Mouse (Mus musculus) G1E (cell line): ENCODE measurements around the gene Herc4. TPM values are rescaled to one million over a fixed set of nuclear protein-coding genes. Genes with fewer than 3 reads are reported as not detected.

Experiments
- ATAC-seq: 2 replicates; pipeline ENCODE4 v1.8.0; 2016; ENCODE audit warnings: mild to moderate bottlenecking; ENCODE audit not compliant: insufficient number of reproducible peaks, poor library complexity, low FRiP score, severe bottlenecking; ENCODE audit errors: extremely low read depth
- DNase-seq: peaks from one replicate; pipeline ENCODE4 v3.0.0; 2012; ENCODE audit warnings: low spot score
- H3K27me3 ChIP-seq: 2 replicates; pipeline ENCODE4 v1.6.1; 2012; ENCODE audit warnings: mild to moderate bottlenecking, low read length, inconsistent platforms; ENCODE audit not compliant: insufficient read depth
- H3K36me3 ChIP-seq: replicated peaks from 2 replicates; pipeline ENCODE3; 2012; ENCODE audit warnings: mild to moderate bottlenecking, inconsistent platforms
- H3K4me1 ChIP-seq: 2 replicates; pipeline ENCODE4 v1.6.1; 2012; ENCODE audit warnings: low read depth, low read length, inconsistent platforms, mixed read lengths; ENCODE audit not compliant: insufficient read depth
- H3K4me3 ChIP-seq: 2 replicates; pipeline ENCODE4 v1.5.1; 2012; ENCODE audit warnings: low read depth, mild to moderate bottlenecking, inconsistent platforms, low read length, moderate library complexity, mixed read lengths
- H3K9me3 ChIP-seq: replicated peaks from 2 replicates; pipeline ENCODE4 v1.6.1; 2012; ENCODE audit warnings: inconsistent platforms
- CTCF ChIP-seq: IDR thresholded peaks from 2 replicates; pipeline ENCODE4 v1.5.1; 2012; ENCODE audit warnings: low read depth, low read length, inconsistent platforms, mixed read lengths
- GATA1 ChIP-seq: IDR thresholded peaks from 2 replicates; pipeline ENCODE4 v1.6.1; 2012; ENCODE audit warnings: borderline replicate concordance, low read length, inconsistent platforms, mixed read lengths
- GATA2 ChIP-seq: IDR thresholded peaks from 2 replicates; pipeline ENCODE4 v1.6.1; 2012; ENCODE audit warnings: low read depth, low read length, inconsistent platforms, borderline replicate concordance
- POLR2AphosphoS5 ChIP-seq: IDR thresholded peaks from 2 replicates; pipeline ENCODE4 v1.6.1; 2012; ENCODE audit warnings: low read depth, low read length, inconsistent platforms; ENCODE audit not compliant: insufficient replicate concordance
- TAL1 ChIP-seq: conservative IDR thresholded peaks from 2 replicates; pipeline ENCODE4 v1.6.1; 2012; ENCODE audit warnings: low read depth, low read length, inconsistent platforms, mixed read lengths
- polyA plus RNA-seq: library from polyadenylated mRNA; stranded (reverse); fragments of >175 nt; gene quantifications from 2 replicates; pipeline ENCODE4 v1.2.3, GENCODE M21; 2012
- total RNA-seq, 2 experiments: library from RNA; stranded (forward) in 1 of 2; stranded (reverse) in 1 of 2; fragments of 200-1000 nt in 1 of 2; fragments of >200 nt in 1 of 2; fragmentation: Nextera tagmentation in 1 of 2; gene quantifications; 2 replicates each; pipeline ENCODE4 v1.2.3; 2014 to 2017

Herc4 gene
- total and polyA plus RNA-seq, 3 experiments, result 5.8 to 62.3 (median 32.9) TPM

GRCm38 (mm10) chr10:63282417-63282816 is 38.8 kb downstream of the Herc4 start:
- TF ChIP-seq CTCF (no peak), GATA1 (no peak), TAL1 (no peak), GATA2 (no peak), POLR2AphosphoS5 (no peak)
- peak; percentile 8; the same call in 1 of the 2 replicates for ATAC-seq
- no peaks in the 10 kb centered on the region for H3K9me3 ChIP-seq
- DNase-seq, result no peak
- peaks cover 50% of the 10 kb centered on the region for H3K36me3 ChIP-seq
- H3K4me3 ChIP-seq, result no peak overlapping the region
- no peaks in the 10 kb centered on the region for H3K27me3 ChIP-seq
- H3K4me1 ChIP-seq, result peaks cover 8% of the 10 kb centered on the region; the same call in 1 of the 2 replicates

GRCm38 (mm10) chr10:63282846-63283245 is 39.2 kb downstream of the Herc4 start:
- Histone ChIP-seq H3K36me3 (peaks cover 50% of the 10 kb centered on the region), H3K4me3 (no peak overlapping the region), H3K4me1 (peaks cover 8% of the 10 kb centered on the region; the same call in 1 of the 2 replicates), H3K9me3 (no peaks in the 10 kb centered on the region), H3K27me3 (no peaks in the 10 kb centered on the region)
- DNase-seq (no peak), ATAC-seq (no peak)
- no peak for TF ChIP-seq TAL1
- no peak for TF ChIP-seq GATA2
- TF ChIP-seq CTCF, result no peak
- TF ChIP-seq GATA1, result no peak
- TF ChIP-seq POLR2AphosphoS5, result no peak

GRCm38 (mm10) chr10:63302356-63302755 is 58.7 kb downstream of the Herc4 start:
- no peak overlapping the region for H3K4me3 ChIP-seq
- H3K4me1 ChIP-seq, result no peaks in the 10 kb centered on the region
- DNase-seq, result no peak
- no peak for TF ChIP-seq TAL1
- TF ChIP-seq POLR2AphosphoS5, result no peak
- TF ChIP-seq CTCF, result no peak
- no peak for TF ChIP-seq GATA2
- TF ChIP-seq GATA1, result no peak
- no peaks in the 10 kb centered on the region for H3K9me3 ChIP-seq
- ATAC-seq, result no peak
- H3K27me3 ChIP-seq, result no peaks in the 10 kb centered on the region
- H3K36me3 ChIP-seq, result peaks cover 55% of the 10 kb centered on the region

- no peaks in the 10 kb centered on the region for H3K4me1 ChIP-seq
- TF ChIP-seq CTCF (0 out of 2 replicates have a peak, but pooled peaks have one; percentile 21), TAL1 (no peak), GATA2 (no peak), POLR2AphosphoS5 (no peak), GATA1 (no peak)
- peaks cover 64% of the 10 kb centered on the region for H3K36me3 ChIP-seq
- H3K9me3 ChIP-seq, result no peaks in the 10 kb centered on the region
- no peak overlapping the region for H3K4me3 ChIP-seq
- no peaks in the 10 kb centered on the region for H3K27me3 ChIP-seq
- peak; percentile 28; the same call in 1 of the 2 replicates for ATAC-seq
- DNase-seq, result peak; percentile 10
Observed at GRCm38 (mm10) chr10:63308582-63309366, 65.2 kb downstream of the Herc4 start.

GRCm38 (mm10) chr10:63313726-63314125 is 70.1 kb downstream of the Herc4 start:
- H3K27me3 ChIP-seq, result no peaks in the 10 kb centered on the region
- H3K36me3 ChIP-seq, result peaks cover 57% of the 10 kb centered on the region

GRCm38 (mm10) chr10:63327091-63327490 is 83.5 kb downstream of the Herc4 start:
- no peaks in the 10 kb centered on the region for H3K4me1 ChIP-seq
- no peaks in the 10 kb centered on the region for H3K9me3 ChIP-seq
- TF ChIP-seq GATA1 (no peak), CTCF (no peak), TAL1 (no peak), POLR2AphosphoS5 (no peak), GATA2 (no peak)
- H3K27me3 ChIP-seq, result no peaks in the 10 kb centered on the region
- H3K36me3 ChIP-seq, result peaks cover 49% of the 10 kb centered on the region
- no peak for DNase-seq
- ATAC-seq, result no peak
- no peak overlapping the region for H3K4me3 ChIP-seq

More at GRCm38 (mm10) chr10:63313726-63314125, 70.1 kb downstream of the Herc4 start:
- no peak for ATAC-seq
- H3K4me3 ChIP-seq, result no peak overlapping the region
- H3K4me1 ChIP-seq, result no peaks in the 10 kb centered on the region
- no peak for TF ChIP-seq CTCF
- TF ChIP-seq GATA2, result no peak
- no peak for TF ChIP-seq TAL1
- no peak for TF ChIP-seq GATA1
- no peak for TF ChIP-seq POLR2AphosphoS5
- no peak for DNase-seq
- no peaks in the 10 kb centered on the region for H3K9me3 ChIP-seq
